Mouse (Mus musculus): ENCODE data around the gene Gm12185. TPM values are rescaled to one million over a fixed set of nuclear protein-coding genes. Genes with fewer than 3 reads are reported as not detected.
"Not testable (repeated sequence)": the region's sequence is repeated elsewhere in the genome, so short reads cannot be mapped to it uniquely, and the experiment has no call there.

The Gm12185 gene
- polyA plus RNA-seq, 1 experiment from 2014 or later: not detected

- H3K4me2 ChIP-seq (ENCODE audit: low read length); H3K4me3 ChIP-seq (ENCODE audit: low read length); H3K27me3 ChIP-seq (replicated peaks; ENCODE audit: control insufficient read depth, insufficient read depth, low read length); H3K4me1 ChIP-seq (ENCODE audit: control insufficient read depth, insufficient read depth, low read depth, low read length); H3K9me3 ChIP-seq (ENCODE audit: control insufficient read depth, low read length); ATAC-seq; H3K36me3 ChIP-seq (ENCODE audit: control insufficient read depth, insufficient read depth, low read length); H3K9ac ChIP-seq (ENCODE audit: low read depth, low read length); H3K27ac ChIP-seq (ENCODE audit: low read depth, low read length): not testable (repeated sequence)
- 91% methylated on average over 5 of the region's 6 CpGs for WGBS
Measured at GRCm38 (mm10) chr11:48900654-48901566, 91.1 kb downstream of the Gm12185 start.

DNA sequence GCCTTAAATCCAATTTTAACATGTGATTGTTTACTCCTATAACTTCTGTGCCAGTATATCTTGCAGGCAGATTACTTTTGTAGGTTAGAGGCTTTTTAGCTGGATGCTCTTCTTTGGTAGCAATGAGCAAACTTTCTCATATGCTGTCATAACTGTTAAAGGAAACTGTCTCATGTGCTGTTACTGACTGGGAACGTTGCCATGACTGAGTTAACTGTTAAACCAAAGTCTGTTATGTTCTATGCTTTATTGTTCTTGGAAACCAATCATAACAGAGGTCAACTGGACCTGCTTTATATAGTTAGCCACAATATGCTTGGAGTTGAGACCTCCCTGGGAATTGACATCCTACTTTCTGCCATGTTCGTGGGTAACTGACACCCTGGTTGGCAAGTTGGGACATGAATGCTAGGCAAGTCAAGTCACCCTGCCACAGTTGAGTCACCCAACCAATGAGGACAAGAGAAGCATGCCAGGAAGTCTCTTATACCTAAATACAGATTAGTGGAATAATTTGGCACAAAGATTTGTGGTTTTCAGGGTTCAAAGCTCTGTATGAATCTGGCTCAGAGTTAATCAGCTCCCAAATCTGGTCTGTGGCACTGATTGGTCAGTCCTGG is 93.1 kb downstream of the Gm12185 start:
- Histone ChIP-seq H3K4me2 (ENCODE audit: low read length) (no peak overlapping the region), H3K36me3 (ENCODE audit: control insufficient read depth, insufficient read depth, low read length) (no peaks in the 10 kb centered on the region), H3K9me3 (ENCODE audit: control insufficient read depth, low read length) (no peaks in the 10 kb centered on the region), H3K27me3 (replicated peaks; ENCODE audit: control insufficient read depth, insufficient read depth, low read length) (no peaks in the 10 kb centered on the region), H3K4me3 (ENCODE audit: low read length) (no peak overlapping the region), H3K9ac (ENCODE audit: low read depth, low read length) (no peak overlapping the region), H3K27ac (ENCODE audit: low read depth, low read length) (no peak overlapping the region), H3K4me1 (ENCODE audit: control insufficient read depth, insufficient read depth, low read depth, low read length) (no peaks in the 10 kb centered on the region)
- 75% methylated on average over 2 of the region's 2 CpGs for WGBS
- ATAC-seq: no peak

- no peak overlapping the region for H3K9ac ChIP-seq (ENCODE audit: low read depth, low read length)
- no peaks in the 10 kb centered on the region for H3K36me3 ChIP-seq (ENCODE audit: control insufficient read depth, insufficient read depth, low read length)
- no peak for ATAC-seq
- H3K27ac ChIP-seq (ENCODE audit: low read depth, low read length): no peak overlapping the region
- no peaks in the 10 kb centered on the region for H3K9me3 ChIP-seq (ENCODE audit: control insufficient read depth, low read length)
- no peak overlapping the region for H3K4me2 ChIP-seq (ENCODE audit: low read length)
- WGBS: 93% methylated on average over 1 of the region's 1 CpGs
- H3K4me3 ChIP-seq (ENCODE audit: low read length): no peak overlapping the region
- no peaks in the 10 kb centered on the region; the same call in 1 of the 2 replicates for H3K27me3 ChIP-seq (replicated peaks; ENCODE audit: control insufficient read depth, insufficient read depth, low read length)
- H3K4me1 ChIP-seq (ENCODE audit: control insufficient read depth, insufficient read depth, low read depth, low read length): peaks cover 4% of the 10 kb centered on the region; the same call in 1 of the 2 replicates
Measured at GRCm38 (mm10) chr11:48876680-48877079, 115.3 kb downstream of the Gm12185 start.

- not testable (repeated sequence) for H3K9ac ChIP-seq (ENCODE audit: low read depth, low read length); ATAC-seq; H3K36me3 ChIP-seq (ENCODE audit: control insufficient read depth, insufficient read depth, low read length); H3K4me3 ChIP-seq (ENCODE audit: low read length); H3K27me3 ChIP-seq (replicated peaks; ENCODE audit: control insufficient read depth, insufficient read depth, low read length); H3K4me2 ChIP-seq (ENCODE audit: low read length); H3K27ac ChIP-seq (ENCODE audit: low read depth, low read length); H3K9me3 ChIP-seq (ENCODE audit: control insufficient read depth, low read length)
- H3K4me1 ChIP-seq (ENCODE audit: control insufficient read depth, insufficient read depth, low read depth, low read length): peaks cover 10% of the 10 kb centered on the region; the same call in 1 of the 2 replicates
- WGBS: 78% methylated on average over 1 of the region's 1 CpGs
Measured at GRCm38 (mm10) chr11:48875343-48875837, 116.6 kb downstream of the Gm12185 start.

- Histone ChIP-seq H3K4me1 (ENCODE audit: control insufficient read depth, insufficient read depth, low read depth, low read length) (peaks cover 10% of the 10 kb centered on the region; the same call in 1 of the 2 replicates), H3K9ac (ENCODE audit: low read depth, low read length) (no peak overlapping the region), H3K27ac (ENCODE audit: low read depth, low read length) (no peak overlapping the region), H3K4me2 (ENCODE audit: low read length) (no peak overlapping the region), H3K36me3 (ENCODE audit: control insufficient read depth, insufficient read depth, low read length) (no peaks in the 10 kb centered on the region), H3K9me3 (ENCODE audit: control insufficient read depth, low read length) (no peaks in the 10 kb centered on the region), H3K27me3 (replicated peaks; ENCODE audit: control insufficient read depth, insufficient read depth, low read length) (no peaks in the 10 kb centered on the region; the same call in 1 of the 2 replicates), H3K4me3 (ENCODE audit: low read length) (no peak overlapping the region)
- whole genome bisulfite sequencing: 3% methylated on average over 4 of the region's 4 CpGs
- ATAC-seq: peak; percentile 73
Measured at GRCm38 (mm10) chr11:48874465-48874864, 117.6 kb downstream of the Gm12185 start.

- H3K4me3 ChIP-seq (ENCODE audit: low read length): no peak overlapping the region
- no peak for ATAC-seq
- no peaks in the 10 kb centered on the region for H3K9me3 ChIP-seq (ENCODE audit: control insufficient read depth, low read length)
- no peaks in the 10 kb centered on the region for H3K36me3 ChIP-seq (ENCODE audit: control insufficient read depth, insufficient read depth, low read length)
- H3K4me2 ChIP-seq (ENCODE audit: low read length): no peak overlapping the region
- H3K9ac ChIP-seq (ENCODE audit: low read depth, low read length): no peak overlapping the region
- no peak overlapping the region for H3K27ac ChIP-seq (ENCODE audit: low read depth, low read length)
- peaks cover 10% of the 10 kb centered on the region; the same call in 1 of the 2 replicates for H3K4me1 ChIP-seq (ENCODE audit: control insufficient read depth, insufficient read depth, low read depth, low read length)
- WGBS: 80% methylated on average over 10 of the region's 10 CpGs
- H3K27me3 ChIP-seq (replicated peaks; ENCODE audit: control insufficient read depth, insufficient read depth, low read length): no peaks in the 10 kb centered on the region; the same call in 1 of the 2 replicates
Measured at GRCm38 (mm10) chr11:48873591-48874290, 118.3 kb downstream of the Gm12185 start.

DNA sequence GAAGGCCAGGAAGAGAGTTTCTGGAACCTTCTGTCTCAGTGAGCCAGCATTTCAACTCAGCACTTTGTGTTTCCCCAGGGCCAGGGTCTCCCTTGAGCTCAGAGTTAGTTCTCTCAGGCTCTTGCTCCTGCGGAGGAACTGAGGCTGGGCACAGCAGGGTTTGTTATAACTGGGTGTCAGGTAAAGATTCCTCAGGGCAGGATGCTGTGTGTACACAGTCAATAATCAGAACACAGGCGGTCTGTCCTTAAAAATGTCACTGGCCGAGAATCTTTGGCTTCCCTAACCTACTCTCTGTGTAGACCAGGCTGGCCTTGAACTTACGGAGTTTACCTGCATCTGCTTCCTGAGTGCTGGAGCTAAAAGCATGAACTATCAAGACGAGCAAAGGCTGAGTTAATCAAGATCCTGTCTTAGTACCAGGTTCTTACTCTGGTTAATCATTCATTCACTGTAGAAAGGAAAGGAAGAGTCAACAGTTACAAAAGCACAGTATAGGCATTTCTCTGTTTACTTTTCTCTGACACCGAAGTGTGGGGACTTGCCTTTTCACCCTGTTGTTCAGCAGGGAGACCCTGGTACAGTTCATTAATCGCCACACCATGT is 119.2 kb downstream of the Gm12185 start:
- no peaks in the 10 kb centered on the region for H3K36me3 ChIP-seq (ENCODE audit: control insufficient read depth, insufficient read depth, low read length)
- H3K4me1 ChIP-seq (ENCODE audit: control insufficient read depth, insufficient read depth, low read depth, low read length): peaks cover 10% of the 10 kb centered on the region; the same call in 1 of the 2 replicates
- ATAC-seq: no peak
- no peaks in the 10 kb centered on the region for H3K9me3 ChIP-seq (ENCODE audit: control insufficient read depth, low read length)
- H3K9ac ChIP-seq (ENCODE audit: low read depth, low read length): no peak overlapping the region
- no peaks in the 10 kb centered on the region; the same call in 1 of the 2 replicates for H3K27me3 ChIP-seq (replicated peaks; ENCODE audit: control insufficient read depth, insufficient read depth, low read length)
- no peak overlapping the region for H3K27ac ChIP-seq (ENCODE audit: low read depth, low read length)
- no peak overlapping the region for H3K4me2 ChIP-seq (ENCODE audit: low read length)
- H3K4me3 ChIP-seq (ENCODE audit: low read length): no peak overlapping the region
- 85% methylated on average over 7 of the region's 7 CpGs for WGBS

DNA sequence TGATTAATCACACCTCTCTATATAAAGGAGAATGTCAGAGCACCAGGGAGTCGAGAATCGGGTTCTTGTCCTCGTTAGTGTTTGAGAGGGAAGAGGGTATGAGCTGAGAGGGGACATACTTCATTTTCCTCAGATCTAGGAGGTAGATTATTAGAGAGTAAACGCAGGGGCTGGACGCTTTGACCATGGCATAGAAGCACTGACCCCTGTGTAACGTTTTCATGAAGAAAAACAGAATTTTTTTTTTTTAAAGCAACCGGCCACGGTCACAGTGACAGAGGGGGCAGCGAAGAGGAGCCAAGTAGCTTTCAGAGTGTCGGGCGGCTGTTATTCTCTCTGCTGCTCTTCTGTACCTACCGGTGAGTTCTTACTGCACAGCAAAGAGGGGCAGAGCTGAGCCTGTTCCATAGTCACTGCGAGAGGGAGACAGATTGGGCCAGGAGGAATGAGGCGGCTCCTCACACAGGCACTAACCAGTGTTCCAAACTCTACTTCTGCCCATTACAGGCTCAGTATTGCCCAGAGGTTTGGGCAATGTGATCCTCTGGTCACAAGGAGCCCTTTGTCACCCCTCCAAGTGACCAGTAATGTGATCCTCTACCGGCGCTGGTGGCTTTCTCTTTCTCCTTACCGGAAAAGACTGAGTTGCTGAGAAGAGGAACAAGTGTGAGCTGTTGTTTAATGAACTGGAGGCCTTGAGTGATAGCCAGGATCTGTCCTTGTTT is 120.0 kb downstream of the Gm12185 start:
- H3K27ac ChIP-seq (ENCODE audit: low read depth, low read length): peak overlapping the region; percentile 16
- H3K9ac ChIP-seq (ENCODE audit: low read depth, low read length): peak overlapping the region; percentile 66
- H3K4me3 ChIP-seq (ENCODE audit: low read length): peak overlapping the region; percentile 48
- WGBS: 14% methylated on average over 17 of the region's 17 CpGs
- peak; percentile 61 for ATAC-seq
- no peaks in the 10 kb centered on the region for H3K9me3 ChIP-seq (ENCODE audit: control insufficient read depth, low read length)
- no peaks in the 10 kb centered on the region; the same call in 1 of the 2 replicates for H3K27me3 ChIP-seq (replicated peaks; ENCODE audit: control insufficient read depth, insufficient read depth, low read length)
- peaks cover 10% of the 10 kb centered on the region; the same call in 1 of the 2 replicates for H3K4me1 ChIP-seq (ENCODE audit: control insufficient read depth, insufficient read depth, low read depth, low read length)
- peak overlapping the region; percentile 87 for H3K4me2 ChIP-seq (ENCODE audit: low read length)
- H3K36me3 ChIP-seq (ENCODE audit: control insufficient read depth, insufficient read depth, low read length): no peaks in the 10 kb centered on the region

All from hindbrain, embryonic 16.5 days (tissue).